Mouse (Mus musculus) kidney, embryonic 16.5 days (tissue): Measurements from ENCODE around the gene Eci2. TPM values are rescaled to one million over a fixed set of nuclear protein-coding genes. Genes with fewer than 3 reads are reported as not detected.
"Not testable (repeated sequence)": the region's sequence is repeated elsewhere in the genome, so short reads cannot be mapped to it uniquely, and the experiment has no call there.

Experiments
- ATAC-seq: fragments of 200-750 bp; cut with Nextera tagmentation; 2 replicates; pipeline ENCODE4 v1.8.0; 2017; ENCODE audit warnings: moderate TSS enrichment; ENCODE audit not compliant: low FRiP score, low TSS enrichment
- H3K27ac ChIP-seq: fragments of 300-500 bp; sonication (generic); 2 replicates; pipeline ENCODE4 v1.5.1; 2014; ENCODE audit warnings: low read length
- H3K27me3 ChIP-seq: fragments of 300-500 bp; sonication (generic); 2 replicates; pipeline ENCODE4 v1.6.1; 2014; ENCODE audit warnings: low read length, control low read depth, mixed read lengths; ENCODE audit not compliant: insufficient read depth
- H3K36me3 ChIP-seq: fragments of 300-500 bp; sonication (generic); 2 replicates; pipeline ENCODE4 v1.6.1; 2014; ENCODE audit warnings: low read length, control low read depth, mixed read lengths; ENCODE audit not compliant: insufficient read depth
- H3K4me1 ChIP-seq: fragments of 300-500 bp; sonication (generic); 2 replicates; pipeline ENCODE4 v1.6.1; 2014; ENCODE audit warnings: low read length, control low read depth, mixed read lengths; ENCODE audit not compliant: insufficient read depth
- H3K4me2 ChIP-seq: fragments of 300-500 bp; sonication (generic); replicated peaks from 2 replicates; pipeline ENCODE4 v1.6.1; 2014; ENCODE audit warnings: low read depth, low read length
- H3K4me3 ChIP-seq: fragments of 300-500 bp; sonication (generic); 2 replicates; pipeline ENCODE4 v1.5.1; 2014; ENCODE audit warnings: mild to moderate bottlenecking, low read length
- H3K9ac ChIP-seq: fragments of 300-500 bp; sonication (generic); replicated peaks from 2 replicates; pipeline ENCODE4 v1.6.1; 2014; ENCODE audit warnings: low read length
- H3K9me3 ChIP-seq: fragments of 300-500 bp; sonication (generic); 2 replicates; pipeline ENCODE4 v1.6.1; 2016; ENCODE audit warnings: low read length, control low read depth
- WGBS: fragments of 180-500 bp; shearing (Covaris S2); extraction: QIAGEN DNeasy Blood & Tissue Kit; methylation state at CpG from one replicate; pipeline ENCODE4 v1.1.7; 2014; 5-methylcytosine and 5-hydroxymethylcytosine counted together
- polyA plus RNA-seq: library from polyadenylated mRNA; unstranded; fragments of >200 nt; fragmentation: Nextera tagmentation; extraction: Ambion mirVana; gene quantifications from 2 replicates; pipeline ENCODE4 v1.2.1, GENCODE M21; 2015

Gene Eci2
- polyA plus RNA-seq, 1 experiment from 2014 or later: 147 TPM

DNA sequence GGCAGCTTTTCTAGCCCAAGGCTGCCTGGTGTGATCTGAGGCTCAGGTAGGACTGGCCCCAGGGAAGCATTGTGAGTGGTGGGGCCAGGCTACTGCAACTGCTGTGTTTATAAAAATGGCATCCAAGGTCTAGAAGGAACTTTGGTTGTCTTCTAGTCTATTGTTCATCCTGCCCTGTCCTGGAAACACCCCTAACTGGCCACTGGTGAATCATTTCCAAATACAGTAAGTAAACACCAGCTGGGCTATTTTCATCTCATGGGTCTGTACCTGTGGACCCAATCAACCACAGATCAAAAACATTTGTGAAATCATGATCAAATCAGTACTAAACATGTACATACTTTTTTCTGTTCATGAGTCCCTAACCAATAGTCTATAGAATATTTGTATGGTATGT, 54.4 kb downstream of the Eci2 start:
- ATAC-seq: not testable (repeated sequence)

DNA sequence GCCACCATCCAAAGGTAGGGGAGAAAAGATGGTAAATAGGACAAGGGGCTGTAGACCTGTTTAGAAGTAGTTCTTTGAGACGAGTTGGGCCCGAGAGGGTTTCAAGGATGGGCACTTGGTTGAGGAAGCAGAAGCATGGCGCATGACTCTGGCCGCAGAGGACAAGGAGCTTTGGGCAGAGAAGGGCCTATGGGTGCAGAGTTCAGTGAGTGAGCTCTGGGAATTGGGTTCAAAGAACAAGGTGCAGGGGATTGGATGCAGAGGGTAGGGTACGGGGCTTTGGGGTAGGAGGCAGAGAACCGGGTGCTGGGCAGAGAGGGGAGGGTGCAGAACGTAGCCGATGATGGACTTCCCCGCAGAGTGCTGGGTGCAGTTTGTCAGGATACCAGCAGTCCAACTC, 61.2 kb downstream of the Eci2 start:
- not testable (repeated sequence) for H3K9me3 ChIP-seq, H3K9ac ChIP-seq, H3K4me2 ChIP-seq, H3K36me3 ChIP-seq, H3K27ac ChIP-seq, H3K4me3 ChIP-seq, H3K27me3 ChIP-seq
- H3K4me1 ChIP-seq: peaks cover 11% of the 10 kb centered on the region; the same call in 1 of the 2 replicates
- peak; percentile 52; the same call in 1 of the 2 replicates for ATAC-seq
- 65% methylated on average over 9 of the region's 9 CpGs for WGBS

More for the DNA sequence above, 54.4 kb downstream of the Eci2 start:
- not testable (repeated sequence) for H3K9ac ChIP-seq, H3K4me2 ChIP-seq, H3K4me1 ChIP-seq, H3K9me3 ChIP-seq, H3K36me3 ChIP-seq, H3K27me3 ChIP-seq, H3K4me3 ChIP-seq, H3K27ac ChIP-seq

DNA sequence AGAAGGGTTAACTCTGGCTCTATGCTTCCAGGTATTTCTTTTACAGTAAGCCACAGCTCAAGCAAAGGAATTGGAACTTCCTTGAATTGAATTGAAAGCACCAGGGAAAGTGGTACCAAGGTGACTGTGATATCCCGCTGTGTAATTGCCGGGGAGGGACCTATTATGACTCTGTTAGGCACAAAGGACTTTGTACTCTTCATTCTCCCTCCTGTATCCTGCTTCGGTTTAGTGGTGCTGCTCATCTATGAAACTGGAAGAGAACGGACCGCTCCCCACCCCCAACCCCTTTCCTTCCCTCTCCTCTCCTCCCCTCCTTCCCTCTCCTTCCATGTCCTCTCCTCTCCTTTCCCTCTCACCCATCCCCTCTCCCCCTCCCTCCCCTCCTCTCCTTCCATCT, 62.0 kb downstream of the Eci2 start:
- Histone ChIP-seq H3K4me1 (peaks cover 11% of the 10 kb centered on the region; the same call in 1 of the 2 replicates), H3K27me3 (peaks cover 3% of the 10 kb centered on the region; the same call in 1 of the 2 replicates), H3K27ac (no peak overlapping the region), H3K36me3 (no peaks in the 10 kb centered on the region), H3K4me2 (peak overlapping the region; percentile 93), H3K9me3 (no peaks in the 10 kb centered on the region), H3K4me3 (peak overlapping the region; percentile 59), H3K9ac (no peak overlapping the region)
- WGBS: 14% methylated on average over 5 of the region's 5 CpGs
- no peak for ATAC-seq

DNA sequence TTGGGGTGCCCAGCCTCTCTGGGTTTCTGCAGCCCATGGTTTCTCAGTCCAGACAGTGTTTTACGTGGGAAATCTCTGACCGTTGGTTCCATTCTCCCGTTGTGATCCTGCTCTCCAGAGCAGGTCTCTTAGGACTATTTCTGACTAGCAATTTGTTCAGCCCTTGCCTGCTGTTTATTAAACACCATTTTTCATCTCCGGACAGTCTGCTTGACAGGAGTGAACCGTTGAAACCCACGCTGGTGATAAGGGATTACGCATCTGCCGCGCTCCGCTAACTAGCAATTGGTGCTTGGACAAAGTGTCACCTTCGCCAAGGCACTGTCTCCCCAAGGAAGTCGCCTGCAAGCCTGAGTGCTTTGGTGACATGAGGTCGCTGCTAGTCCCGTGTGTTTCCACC, 62.5 kb downstream of the Eci2 start:
- peak overlapping the region; percentile 59 for H3K4me3 ChIP-seq
- no peaks in the 10 kb centered on the region for H3K9me3 ChIP-seq
- no peak overlapping the region for H3K27ac ChIP-seq
- H3K27me3 ChIP-seq: peaks cover 3% of the 10 kb centered on the region; the same call in 1 of the 2 replicates
- H3K36me3 ChIP-seq: no peaks in the 10 kb centered on the region
- peak overlapping the region; percentile 93 for H3K4me2 ChIP-seq
- peaks cover 11% of the 10 kb centered on the region; the same call in 1 of the 2 replicates for H3K4me1 ChIP-seq
- WGBS: 3% methylated on average over 14 of the region's 14 CpGs
- ATAC-seq: no peak
- H3K9ac ChIP-seq: peak overlapping the region; percentile 53; the same call in 1 of the 2 replicates

DNA sequence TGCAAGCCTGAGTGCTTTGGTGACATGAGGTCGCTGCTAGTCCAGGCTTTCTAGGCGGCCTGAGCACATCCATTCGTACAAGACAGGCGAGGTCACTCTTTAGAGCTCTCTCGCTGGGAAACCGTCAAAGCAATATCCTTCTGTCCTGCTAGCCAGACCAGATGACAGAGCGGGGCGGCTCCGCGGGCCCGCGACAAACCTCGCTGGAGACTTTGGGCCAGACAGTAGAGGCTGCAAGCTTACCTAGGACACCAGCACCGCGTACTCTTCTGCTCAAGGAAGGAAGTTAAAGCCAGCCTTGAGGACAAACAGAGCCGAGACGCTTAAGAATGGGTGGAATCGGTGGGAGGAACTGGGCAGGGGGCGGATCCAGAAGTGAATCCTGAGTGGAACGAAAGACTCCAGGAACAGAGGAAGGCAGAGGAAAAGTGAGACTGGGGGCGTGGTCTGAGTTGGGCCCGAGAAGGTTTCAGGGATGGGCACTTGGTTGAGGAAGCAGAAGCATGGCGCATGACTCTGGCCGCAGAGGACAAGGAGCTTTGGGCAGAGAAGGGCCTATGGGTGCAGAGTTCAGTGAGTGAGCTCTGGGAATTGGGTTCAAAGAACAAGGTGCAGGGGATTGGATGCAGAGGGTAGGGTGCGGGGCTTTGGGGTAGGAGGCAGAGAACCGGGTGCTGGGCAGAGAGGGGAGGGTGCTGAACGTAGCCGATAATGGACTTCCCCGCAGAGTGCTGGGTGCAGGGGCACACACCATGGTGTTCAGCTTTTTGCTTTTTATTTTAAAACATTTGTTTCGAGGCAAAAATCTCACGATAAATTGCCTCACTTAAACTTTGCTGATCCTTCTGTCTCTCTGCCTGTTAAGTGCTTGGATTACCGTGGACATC, 63.1 kb downstream of the Eci2 start, which contains the start of gene Eci3:
TSS of gene Eci3 (minus strand) at position 300 of the 887 bp plus-strand sequence.
- Histone ChIP-seq H3K9ac (peak within 1 kb of the TSS; percentile 74), H3K27ac (no peak within 1 kb of the TSS), H3K9me3 (no peaks in the 10 kb centered on the region), H3K36me3 (no peaks in the 10 kb centered on the region), H3K4me3 (peak within 1 kb of the TSS; percentile 59), H3K4me1 (peaks cover 11% of the 10 kb centered on the region; the same call in 1 of the 2 replicates), H3K4me2 (peak within 1 kb of the TSS; percentile 93), H3K27me3 (peaks cover 3% of the 10 kb centered on the region; the same call in 1 of the 2 replicates)
- WGBS: 2% methylated on average over 32 of the region's 32 CpGs
- ATAC-seq: peak; percentile 93

DNA sequence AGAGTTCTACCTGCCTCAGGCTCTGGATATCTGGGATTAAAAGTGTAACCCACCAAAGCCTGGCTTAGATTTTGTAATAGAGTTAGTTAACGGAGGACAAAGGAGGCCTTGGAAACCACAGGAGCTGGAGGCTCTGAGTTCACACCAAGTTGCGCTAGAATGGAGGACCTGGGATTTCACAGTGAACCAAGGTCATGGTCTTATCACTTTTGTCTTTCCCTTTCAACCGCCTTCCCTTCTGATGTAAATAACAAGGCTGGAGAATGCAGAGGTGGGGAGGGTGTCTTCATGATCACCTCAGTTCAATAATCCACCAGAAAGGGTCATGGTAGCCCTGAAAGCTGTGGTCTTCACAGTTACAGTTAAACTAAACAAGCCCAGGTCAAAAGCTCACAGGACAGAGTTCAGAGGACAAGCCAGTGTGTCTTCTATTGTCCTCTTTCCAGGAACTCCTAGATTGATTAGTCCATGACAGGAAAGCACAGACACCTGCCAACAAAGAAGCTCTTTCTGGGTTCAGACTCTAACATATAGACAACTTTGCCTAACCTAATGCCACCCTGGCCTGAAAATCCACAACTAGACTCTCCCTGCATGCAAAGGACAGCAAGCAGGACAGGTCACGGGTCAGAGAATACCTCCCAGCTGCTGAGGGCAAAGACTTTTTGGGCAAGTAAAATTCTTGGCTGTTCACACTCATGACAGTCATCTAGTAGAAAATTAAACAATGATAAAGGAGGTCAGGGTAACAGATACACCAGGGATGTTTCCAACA, 65.7 kb downstream of the Eci2 start:
- ATAC-seq: no peak
- Histone ChIP-seq H3K27ac (no peak overlapping the region), H3K4me2 (no peak overlapping the region), H3K4me1 (peaks cover 11% of the 10 kb centered on the region; the same call in 1 of the 2 replicates), H3K36me3 (no peaks in the 10 kb centered on the region), H3K9me3 (no peaks in the 10 kb centered on the region), H3K27me3 (peaks cover 3% of the 10 kb centered on the region; the same call in 1 of the 2 replicates), H3K4me3 (no peak overlapping the region), H3K9ac (no peak overlapping the region)
- WGBS: 90% methylated on average over 4 of the region's 4 CpGs

DNA sequence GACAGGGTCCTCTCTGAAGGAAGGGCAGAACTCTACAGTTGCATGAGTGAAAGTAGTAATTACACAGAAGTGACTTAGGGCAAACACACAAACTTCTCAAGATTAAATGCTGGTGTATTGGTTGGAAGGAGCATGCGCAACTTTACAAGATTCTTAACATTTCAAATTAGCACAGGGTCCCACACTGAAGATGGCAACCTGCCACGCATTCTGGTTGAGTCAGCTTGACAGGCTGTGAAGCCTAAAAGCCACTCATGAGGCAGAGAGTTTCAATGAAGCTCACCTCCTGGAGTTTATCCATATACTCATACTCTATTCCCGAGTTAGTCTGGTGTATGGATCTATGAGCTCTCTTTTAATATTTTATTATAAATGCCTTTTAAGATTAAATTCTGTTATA, 68.7 kb downstream of the Eci2 start:
- 83% methylated on average over 3 of the region's 3 CpGs for WGBS
- not testable (repeated sequence) for H3K4me3 ChIP-seq, H3K4me2 ChIP-seq, H3K4me1 ChIP-seq, H3K27me3 ChIP-seq, H3K9ac ChIP-seq, H3K9me3 ChIP-seq, H3K36me3 ChIP-seq, ATAC-seq, H3K27ac ChIP-seq

DNA sequence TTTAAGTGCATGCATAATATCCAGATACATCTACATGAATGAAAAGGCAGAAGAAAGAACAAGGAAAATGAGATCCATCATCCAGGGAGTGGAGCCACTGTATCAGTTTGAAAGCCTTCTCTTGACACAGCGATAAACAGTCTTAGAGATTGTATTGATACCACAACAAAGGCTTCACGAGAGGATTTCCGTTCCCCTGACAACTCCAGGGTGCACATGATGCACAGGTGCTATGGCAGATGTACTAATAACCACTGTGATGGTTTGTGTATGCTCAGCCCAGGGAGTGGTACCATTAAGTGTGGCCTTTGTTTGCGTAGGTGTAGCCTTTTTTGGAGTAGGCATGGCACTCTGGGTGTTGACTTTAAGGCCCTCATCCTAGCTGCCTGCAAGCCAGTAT, 70.0 kb downstream of the Eci2 start:
- Histone ChIP-seq H3K27me3 (no peaks in the 10 kb centered on the region), H3K9ac (no peak overlapping the region), H3K4me2 (no peak overlapping the region), H3K9me3 (no peaks in the 10 kb centered on the region), H3K4me3 (no peak overlapping the region), H3K36me3 (no peaks in the 10 kb centered on the region), H3K4me1 (no peaks in the 10 kb centered on the region), H3K27ac (no peak overlapping the region)
- ATAC-seq: no peak
- WGBS: 86% methylated on average over 4 of the region's 4 CpGs

DNA sequence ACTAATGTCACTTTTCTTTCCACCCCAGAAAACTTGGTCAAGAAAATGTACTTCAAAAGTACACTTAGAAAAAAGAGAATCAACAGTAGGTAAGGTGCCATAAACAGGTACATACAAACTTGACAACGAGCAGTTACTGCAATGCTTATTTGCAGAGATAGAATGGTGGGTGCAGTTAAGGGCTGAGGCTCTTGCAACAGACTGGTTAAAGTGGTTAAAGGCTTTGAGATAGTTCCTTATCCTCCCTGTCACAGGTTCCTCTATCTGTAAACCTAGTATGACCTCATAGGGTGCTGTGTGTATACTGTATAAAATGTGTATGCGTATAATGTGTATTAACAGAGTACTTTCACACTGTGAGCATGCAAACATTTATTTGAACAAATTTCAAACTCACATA, 75.5 kb downstream of the Eci2 start:
- not testable (repeated sequence) for H3K4me1 ChIP-seq, H3K36me3 ChIP-seq, H3K27ac ChIP-seq, H3K27me3 ChIP-seq, H3K4me2 ChIP-seq, H3K9ac ChIP-seq, H3K4me3 ChIP-seq, ATAC-seq, H3K9me3 ChIP-seq
- 88% methylated on average over 2 of the region's 2 CpGs for WGBS
